Mouse (Mus musculus) embryonic facial prominence, embryonic 14.5 days (tissue): Measurements from ENCODE around the gene Ttbk1. TPM values are rescaled to one million over a fixed set of nuclear protein-coding genes. Genes with fewer than 3 reads are reported as not detected.

Source experiments
- ATAC-seq: fragments of 200-750 bp; cut with Nextera tagmentation; 2 replicates; pipeline ENCODE4 v1.8.0; 2017; ENCODE audit warnings: low read depth, moderate number of reproducible peaks, moderate TSS enrichment
- DNase-seq: peaks from one replicate; pipeline ENCODE4 v3.0.0-alpha.2; 2015; ENCODE audit warnings: low spot score
- H3K27ac ChIP-seq: fragments of 300-500 bp; sonication (generic); replicated peaks from 2 replicates; pipeline ENCODE4 v1.5.1; 2014; ENCODE audit warnings: low read depth, mild to moderate bottlenecking, low read length, moderate library complexity
- H3K27me3 ChIP-seq: fragments of 300-500 bp; sonication (generic); replicated peaks from 2 replicates; pipeline ENCODE4 v1.6.1; 2014; ENCODE audit warnings: low read length; ENCODE audit not compliant: control insufficient read depth, insufficient read depth
- H3K36me3 ChIP-seq: fragments of 300-500 bp; sonication (generic); 2 replicates; pipeline ENCODE4 v1.6.1; 2014; ENCODE audit warnings: low read length, mixed read lengths; ENCODE audit not compliant: control insufficient read depth, insufficient read depth
- H3K4me1 ChIP-seq: fragments of 300-500 bp; sonication (generic); 2 replicates; pipeline ENCODE4 v1.6.1; 2014; ENCODE audit warnings: antibody characterized with exemption, low read length; ENCODE audit not compliant: control insufficient read depth, insufficient read depth
- H3K4me2 ChIP-seq: fragments of 300-500 bp; sonication (generic); 2 replicates; pipeline ENCODE4 v1.6.1; 2014; ENCODE audit warnings: low read depth, mild to moderate bottlenecking, low read length, moderate library complexity, mixed read lengths
- H3K4me3 ChIP-seq: fragments of 300-500 bp; sonication (generic); 2 replicates; pipeline ENCODE4 v1.5.1; 2014; ENCODE audit warnings: low read depth, mild to moderate bottlenecking, low read length
- H3K9ac ChIP-seq: fragments of 300-500 bp; sonication (generic); 2 replicates; pipeline ENCODE4 v1.6.1; 2014; ENCODE audit warnings: low read depth, mild to moderate bottlenecking, low read length, moderate library complexity, mixed read lengths
- H3K9me3 ChIP-seq: fragments of 300-500 bp; sonication (generic); 2 replicates; pipeline ENCODE4 v1.6.1; 2016; ENCODE audit warnings: low read length; ENCODE audit not compliant: control insufficient read depth
- WGBS: fragments of 180-500 bp; shearing (Covaris S2); extraction: QIAGEN DNeasy Blood & Tissue Kit; methylation state at CpG from one replicate; pipeline ENCODE4 v1.1.7; 2014; 5-methylcytosine and 5-hydroxymethylcytosine counted together
- polyA plus RNA-seq: library from polyadenylated mRNA; unstranded; fragments of >200 nt; fragmentation: Nextera tagmentation; extraction: Ambion mirVana; gene quantifications from 2 replicates; pipeline ENCODE4 v1.2.1, GENCODE M21; 2014

Ttbk1 gene
- 0.46 and 0.61 TPM in 2 replicates for polyA plus RNA-seq

GRCm38 (mm10) chr17:46487431-46487830, at the start of gene Ttbk1:
Gene Ttbk1 (minus strand): TSS chr17:46487675.
- DNase-seq (no peak), ATAC-seq (peak; percentile 53; the same call in 1 of the 2 replicates)
- Histone ChIP-seq H3K36me3 (no peaks in the 10 kb centered on the region), H3K4me3 (peak within 1 kb of the TSS; percentile 38), H3K9me3 (no peaks in the 10 kb centered on the region), H3K4me1 (no peaks in the 10 kb centered on the region), H3K27ac (no peak within 1 kb of the TSS), H3K9ac (peak within 1 kb of the TSS; percentile 58), H3K27me3 (peaks cover 63% of the 10 kb centered on the region), H3K4me2 (peak within 1 kb of the TSS; percentile 59)
- 4% methylated on average over 3 of the region's 49 CpGs for WGBS

- peaks cover 6% of the 10 kb centered on the region; the same call in 1 of the 2 replicates for H3K27me3 ChIP-seq
- H3K27ac ChIP-seq = no peak overlapping the region
- H3K9ac ChIP-seq = no peak overlapping the region
- H3K4me1 ChIP-seq = no peaks in the 10 kb centered on the region
- ATAC-seq (peak; percentile 64; the same call in 1 of the 2 replicates), DNase-seq (peak; percentile 78)
- no peak overlapping the region for H3K4me2 ChIP-seq
- WGBS = 32% methylated on average over 12 of the region's 12 CpGs
- no peaks in the 10 kb centered on the region for H3K9me3 ChIP-seq
- 0 out of 2 replicates have a peak, but pooled peaks cover 23% of the 10 kb centered on the region for H3K36me3 ChIP-seq
- no peak overlapping the region for H3K4me3 ChIP-seq
Observed at GRCm38 (mm10) chr17:46525579-46526307, 38.3 kb upstream of the Ttbk1 start.

- Histone ChIP-seq H3K4me1 (no peaks in the 10 kb centered on the region), H3K4me2 (no peak overlapping the region), H3K27me3 (peaks cover 6% of the 10 kb centered on the region; the same call in 1 of the 2 replicates), H3K36me3 (0 out of 2 replicates have a peak, but pooled peaks cover 23% of the 10 kb centered on the region), H3K9ac (no peak overlapping the region), H3K4me3 (no peak overlapping the region), H3K27ac (no peak overlapping the region), H3K9me3 (no peaks in the 10 kb centered on the region)
- ATAC-seq (no peak), DNase-seq (no peak)
- WGBS = 77% methylated on average over 10 of the region's 10 CpGs
Observed at GRCm38 (mm10) chr17:46525065-46525464, 37.6 kb upstream of the Ttbk1 start.

- H3K9ac ChIP-seq = no peak overlapping the region; the same call in 1 of the 2 replicates
- DNase-seq (peak; percentile 19), ATAC-seq (no peak)
- 0 out of 2 replicates have a peak, but pooled peaks cover 7% of the 10 kb centered on the region for H3K36me3 ChIP-seq
- no peak overlapping the region for H3K4me2 ChIP-seq
- H3K9me3 ChIP-seq = no peaks in the 10 kb centered on the region
- H3K4me3 ChIP-seq = no peak overlapping the region
- H3K27me3 ChIP-seq = peaks cover 6% of the 10 kb centered on the region; the same call in 1 of the 2 replicates
- H3K4me1 ChIP-seq = no peaks in the 10 kb centered on the region
- 37% methylated on average over 24 of the region's 24 CpGs for WGBS
- H3K27ac ChIP-seq = no peak overlapping the region
Observed at GRCm38 (mm10) chr17:46521963-46522668, 34.6 kb upstream of the Ttbk1 start.

GRCm38 (mm10) chr17:46521174-46521573, 33.7 kb upstream of the Ttbk1 start:
- ATAC-seq (no peak), DNase-seq (no peak)
- H3K4me3 ChIP-seq = 0 out of 2 replicates have a peak overlapping the region, but pooled peaks have one; percentile 31
- WGBS = 72% methylated on average over 9 of the region's 9 CpGs
- no peaks in the 10 kb centered on the region for H3K4me1 ChIP-seq
- H3K27me3 ChIP-seq = peaks cover 6% of the 10 kb centered on the region; the same call in 1 of the 2 replicates
- peak overlapping the region; percentile 42; the same call in 1 of the 2 replicates for H3K4me2 ChIP-seq
- no peak overlapping the region for H3K27ac ChIP-seq
- H3K9me3 ChIP-seq = no peaks in the 10 kb centered on the region
- 0 out of 2 replicates have a peak, but pooled peaks cover 3% of the 10 kb centered on the region for H3K36me3 ChIP-seq
- peak overlapping the region; percentile 41 for H3K9ac ChIP-seq

GRCm38 (mm10) chr17:46520385-46520979, 33.0 kb upstream of the Ttbk1 start:
- DNase-seq (peak; percentile 34), ATAC-seq (peak; percentile 59; the same call in 1 of the 2 replicates)
- Histone ChIP-seq H3K36me3 (no peaks in the 10 kb centered on the region), H3K4me1 (no peaks in the 10 kb centered on the region), H3K9me3 (no peaks in the 10 kb centered on the region), H3K27me3 (peaks cover 6% of the 10 kb centered on the region; the same call in 1 of the 2 replicates), H3K4me2 (peak overlapping the region; percentile 42), H3K4me3 (peak overlapping the region; percentile 31), H3K9ac (peak overlapping the region; percentile 41), H3K27ac (no peak overlapping the region)
- WGBS = 34% methylated on average over 25 of the region's 25 CpGs

- WGBS = 48% methylated on average over 9 of the region's 10 CpGs
- no peak for ATAC-seq
- DNase-seq = no peak
- H3K4me1 ChIP-seq = no peaks in the 10 kb centered on the region
- no peaks in the 10 kb centered on the region for H3K36me3 ChIP-seq
- H3K9me3 ChIP-seq = no peaks in the 10 kb centered on the region
- peaks cover 6% of the 10 kb centered on the region; the same call in 1 of the 2 replicates for H3K27me3 ChIP-seq
- peak overlapping the region; percentile 42 for H3K4me2 ChIP-seq
- no peak overlapping the region for H3K27ac ChIP-seq
- peak overlapping the region; percentile 41 for H3K9ac ChIP-seq
- peak overlapping the region; percentile 31 for H3K4me3 ChIP-seq
Observed at GRCm38 (mm10) chr17:46519971-46520370, 32.5 kb upstream of the Ttbk1 start.

- Histone ChIP-seq H3K4me1 (no peaks in the 10 kb centered on the region), H3K9ac (no peak overlapping the region), H3K4me3 (no peak overlapping the region), H3K27ac (no peak overlapping the region), H3K4me2 (no peak overlapping the region), H3K36me3 (peaks cover 8% of the 10 kb centered on the region; the same call in 1 of the 2 replicates), H3K9me3 (no peaks in the 10 kb centered on the region), H3K27me3 (no peaks in the 10 kb centered on the region)
- WGBS = 57% methylated on average over 2 of the region's 2 CpGs
- ATAC-seq (no peak), DNase-seq (no peak)
Observed at GRCm38 (mm10) chr17:46513329-46513728, 25.9 kb upstream of the Ttbk1 start.
